Mouse (Mus musculus): ENCODE results near the gene Kdm5c.
A peak's percentile ranks its signal among the peaks of the same experiment; 100 is the strongest.
"Not testable (repeated sequence)": the region's sequence is repeated elsewhere in the genome, so short reads cannot be mapped to it uniquely, and the experiment has no call there.

Gene Kdm5c

GRCm38 (mm10) chrX:152232781-152233763 is at the start of gene Kdm5c:
Gene Kdm5c (plus strand): TSS chrX:152233020.
- peak; percentile 92 for DNase-seq

DNA sequence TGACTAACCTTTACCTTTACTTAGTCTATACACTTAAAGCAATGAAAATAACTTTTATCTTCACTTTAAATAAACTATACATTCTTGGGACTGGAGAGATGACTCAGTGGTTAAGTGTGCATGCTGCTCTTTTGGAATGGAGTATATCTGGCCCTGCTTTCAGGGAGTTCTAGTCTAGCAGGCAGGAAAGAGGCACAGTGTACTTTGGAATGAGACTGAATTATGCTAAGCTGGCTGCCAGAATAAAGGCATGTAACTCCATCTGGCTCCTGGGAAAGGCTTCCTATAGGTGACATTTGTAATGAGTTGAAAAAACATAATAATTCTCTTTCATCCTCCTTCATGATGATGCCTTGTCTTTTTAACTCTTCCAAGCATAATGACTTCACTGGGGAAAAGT is 45.7 kb upstream of the Kdm5c start:
- DNase-seq: no peak

GRCm38 (mm10) chrX:152191266-152191665 is 41.6 kb upstream of the Kdm5c start:
- no peak for DNase-seq

GRCm38 (mm10) chrX:152197814-152198648 is 34.8 kb upstream of the Kdm5c start:
- no peak for DNase-seq

DNA sequence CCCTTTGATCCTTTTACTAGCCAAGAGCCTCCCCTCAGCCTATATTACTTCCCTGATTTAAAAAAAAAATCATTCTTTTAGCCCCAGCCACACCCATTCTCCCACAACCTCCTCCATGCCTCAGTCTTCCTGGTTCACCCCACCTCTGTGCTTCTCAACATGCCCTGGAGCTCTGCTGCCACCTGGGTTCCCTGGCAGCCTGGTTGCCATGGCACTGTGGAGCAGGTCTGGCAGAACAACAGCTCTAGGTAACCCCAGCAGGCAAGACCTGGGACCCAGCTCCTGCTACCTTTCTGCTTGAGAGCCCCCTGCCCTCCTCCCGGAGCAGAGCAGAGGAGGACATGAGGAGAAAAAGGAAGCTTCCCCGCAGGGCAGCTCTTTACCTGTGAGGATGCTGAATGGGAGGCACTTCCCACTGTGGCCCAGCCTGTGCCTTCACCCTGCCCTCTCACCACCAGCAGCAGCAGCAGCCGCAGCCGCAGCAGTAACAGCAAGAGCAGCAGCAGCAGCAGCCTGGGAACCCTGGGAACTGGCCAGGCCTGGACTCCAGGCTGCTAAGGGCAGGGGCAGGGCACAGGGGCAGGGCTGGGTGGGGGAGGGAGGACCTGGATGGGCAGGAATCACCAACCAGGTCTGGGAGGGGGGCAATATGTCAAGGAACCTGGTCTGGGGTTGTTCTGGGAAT is 30.9 kb upstream of the Kdm5c start:
- peak; percentile 2 for DNase-seq

- no peak for DNase-seq
These were observed 30.3 kb upstream of the Kdm5c start for GRCm38 (mm10) chrX:152202422-152203103.

- no peak for DNase-seq
These were observed 29.6 kb upstream of the Kdm5c start for GRCm38 (mm10) chrX:152203247-152203646.

- no peak for DNase-seq
These were observed 27.3 kb upstream of the Kdm5c start for GRCm38 (mm10) chrX:152205486-152205885.

DNA sequence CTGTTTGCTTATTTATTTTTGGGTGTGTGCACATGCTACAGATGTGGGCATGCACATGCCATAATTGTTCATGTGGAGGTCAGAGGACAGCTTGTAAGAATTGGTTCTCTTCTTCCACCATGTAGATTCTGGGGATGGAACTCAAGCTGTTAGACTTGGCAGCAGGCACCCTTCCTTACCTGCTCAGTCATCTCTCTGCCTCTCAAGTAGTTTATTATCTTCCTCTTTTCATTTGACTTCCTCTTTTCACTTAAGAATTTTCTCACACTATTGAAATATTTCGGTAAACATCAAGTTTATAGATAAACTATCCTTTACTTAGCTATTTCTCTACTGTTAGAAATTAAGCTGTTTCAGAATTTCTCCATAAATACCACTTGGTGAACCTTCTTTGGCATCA is 18.1 kb upstream of the Kdm5c start:
- DNase-seq: no peak

DNA sequence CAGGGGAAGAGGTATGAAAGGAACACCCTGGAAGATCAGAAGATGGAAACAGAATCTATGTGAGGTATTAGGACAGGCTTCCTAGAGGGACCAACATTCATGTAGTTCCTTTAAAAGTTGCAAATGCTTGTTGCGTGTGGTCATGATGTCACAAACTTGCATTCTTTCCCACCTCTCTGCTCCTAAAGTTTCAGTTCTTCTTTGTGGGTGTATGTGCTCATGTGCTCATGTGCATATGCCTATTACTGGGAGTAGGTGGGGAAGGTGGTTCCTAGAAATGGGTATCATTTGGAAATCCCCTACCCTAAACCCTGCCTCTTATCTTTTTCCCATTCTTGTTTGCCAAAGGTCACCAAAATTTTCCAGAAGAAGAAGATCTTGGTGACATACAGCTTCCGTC is 14.3 kb upstream of the Kdm5c start:
- no peak for DNase-seq

GRCm38 (mm10) chrX:152221721-152222120 is 11.1 kb upstream of the Kdm5c start:
- DNase-seq: no peak

DNA sequence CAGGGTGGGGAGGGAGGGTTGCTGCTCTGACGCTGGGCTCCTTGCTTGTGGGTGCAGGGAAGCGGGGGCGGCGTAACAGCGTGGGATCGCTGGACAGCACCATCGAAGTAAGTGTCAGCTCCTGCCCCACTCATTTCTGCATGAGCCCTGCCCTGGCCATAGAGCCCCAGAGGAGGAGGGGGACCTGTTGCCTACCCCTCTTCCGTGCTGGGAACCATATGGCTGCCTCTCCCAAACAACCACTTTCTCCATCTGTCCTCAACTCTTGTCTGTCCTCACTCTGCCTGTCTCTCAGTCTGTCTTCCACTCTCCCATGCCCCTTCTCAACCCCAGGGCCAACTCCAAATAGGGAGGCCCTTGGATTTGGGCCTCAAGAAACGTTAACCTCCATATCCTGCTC is 10.6 kb upstream of the Kdm5c start:
- DNase-seq: no peak

DNA sequence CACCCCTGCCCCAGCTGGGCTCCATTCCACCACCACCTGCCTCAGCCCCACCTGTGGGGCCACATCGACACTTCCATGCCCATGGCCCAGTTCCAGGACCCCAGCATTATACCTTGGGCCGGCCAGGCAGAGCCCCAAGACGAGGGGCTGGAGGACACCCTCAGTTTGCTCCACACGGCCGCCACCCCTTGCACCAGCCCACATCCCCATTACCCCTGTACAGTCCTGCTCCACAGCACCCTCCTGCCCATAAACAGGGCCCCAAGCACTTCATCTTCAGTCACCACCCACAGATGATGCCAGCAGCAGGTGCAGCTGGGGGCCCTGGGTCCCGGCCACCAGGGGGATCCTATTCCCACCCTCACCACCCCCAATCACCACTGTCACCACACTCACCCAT is 9.5 kb upstream of the Kdm5c start:
- DNase-seq: no peak

DNA sequence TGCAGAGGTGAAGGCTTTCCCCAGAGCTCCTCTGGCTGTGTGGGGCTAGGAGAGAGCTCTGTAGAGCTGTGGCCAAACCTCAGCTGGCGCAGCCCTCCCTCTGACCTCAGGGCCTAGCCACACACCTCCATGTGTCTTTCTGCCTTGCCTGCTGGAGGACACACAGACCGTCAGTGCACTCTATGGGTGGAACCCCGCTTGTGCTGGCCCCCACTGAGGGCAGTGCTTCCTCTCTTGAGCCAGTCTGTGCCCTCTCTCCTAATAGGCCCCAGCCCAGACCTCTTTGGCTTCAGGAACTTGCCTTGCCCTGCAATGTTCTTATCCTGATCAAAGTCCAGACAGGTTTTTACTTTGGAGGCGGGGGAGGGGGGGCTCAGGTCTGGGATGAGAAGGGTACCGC is 8.5 kb upstream of the Kdm5c start:
- DNase-seq: no peak

DNA sequence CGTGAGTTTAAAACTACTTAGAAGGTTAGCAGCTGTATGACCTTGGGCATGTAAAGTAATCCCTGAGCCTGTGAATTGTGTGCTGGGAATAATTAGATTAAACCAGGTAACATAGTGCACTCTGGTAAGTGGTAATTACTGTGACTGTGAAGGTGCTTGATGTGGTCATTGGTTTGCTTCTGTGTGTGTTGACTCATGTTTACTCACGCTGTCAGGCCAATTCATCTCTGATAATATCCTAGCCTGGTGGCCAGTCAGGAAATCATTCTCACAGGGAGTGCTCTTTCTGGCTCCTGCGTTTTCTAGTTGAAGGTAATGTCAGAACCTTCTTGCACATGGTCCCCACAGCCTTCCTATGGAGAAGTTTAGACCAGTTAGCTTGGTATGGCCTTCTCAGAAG is 1.3 kb downstream of the Kdm5c start:
- no peak for DNase-seq

- no peak for DNase-seq
These were observed 2.9 kb downstream of the Kdm5c start for GRCm38 (mm10) chrX:152235758-152236157.

- DNase-seq: peak; percentile 2
These were observed 10.3 kb downstream of the Kdm5c start for GRCm38 (mm10) chrX:152243140-152243539.

- no peak for DNase-seq
These were observed 11.8 kb downstream of the Kdm5c start for GRCm38 (mm10) chrX:152244492-152245189.

DNA sequence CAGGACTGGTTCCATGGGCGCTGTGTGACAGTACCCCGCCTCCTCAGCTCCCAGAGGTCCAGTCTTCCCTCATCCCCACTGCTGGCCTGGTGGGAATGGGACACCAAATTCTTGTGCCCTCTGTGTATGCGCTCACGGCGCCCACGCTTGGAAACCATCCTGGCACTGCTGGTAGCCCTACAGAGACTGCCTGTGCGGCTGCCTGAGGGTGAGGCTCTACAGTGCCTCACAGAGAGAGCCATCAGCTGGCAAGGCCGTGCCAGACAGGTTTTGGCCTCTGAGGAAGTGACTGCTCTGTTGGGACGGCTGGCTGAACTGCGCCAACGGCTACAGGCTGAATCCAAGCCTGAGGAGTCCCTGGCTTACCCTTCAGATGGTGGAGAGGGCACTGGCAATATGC is 38.4 kb downstream of the Kdm5c start:
- DNase-seq: no peak

DNA sequence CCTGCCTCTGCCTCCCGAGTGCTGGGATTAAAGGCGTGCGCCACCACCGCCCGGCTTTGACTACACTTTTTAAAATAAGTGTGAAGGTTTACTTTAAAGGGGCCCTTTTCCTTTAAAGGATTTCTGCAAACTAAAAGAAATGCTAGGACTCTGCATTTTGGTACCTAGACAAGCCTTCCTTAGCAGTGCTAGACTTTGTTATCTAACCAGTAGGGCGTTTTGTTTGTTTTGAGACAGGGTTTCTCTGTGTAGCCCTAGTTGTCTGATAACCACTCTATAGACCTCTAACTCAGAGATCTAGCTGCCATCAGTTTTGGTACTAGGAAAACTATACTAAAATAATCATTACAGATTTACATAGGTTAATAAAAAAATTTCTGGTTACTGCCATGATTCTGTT is 46.6 kb downstream of the Kdm5c start:
- DNase-seq: no peak

GRCm38 (mm10) chrX:152284746-152285145 is 51.9 kb downstream of the Kdm5c start:
- no peak for DNase-seq

- DNase-seq: not testable (repeated sequence)
These were observed 54.2 kb downstream of the Kdm5c start for GRCm38 (mm10) chrX:152287026-152287425.
